Mouse (Mus musculus): ENCODE data around the gene Enpp5.

DNA sequence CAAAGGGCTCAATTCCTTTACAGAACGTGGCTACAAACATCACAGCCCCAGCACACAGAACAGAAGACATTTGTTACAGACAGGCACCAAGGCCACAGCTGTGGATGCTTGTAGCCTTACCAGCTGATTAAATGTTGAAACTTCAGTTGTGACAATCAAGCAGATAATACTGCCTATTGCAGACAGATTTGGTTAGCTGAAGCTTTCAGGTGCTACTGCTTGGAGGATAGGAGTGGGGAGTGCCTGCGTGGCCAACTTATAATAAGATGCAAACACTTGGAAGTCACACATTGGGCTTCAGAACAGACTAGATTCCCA lies 811 bp upstream of the Enpp5 start:
- TF ChIP-seq CTCF (IDR thresholded peaks at IDR 0.05; ENCODE audit: low read depth, low read length) (no peak), POLR2A (IDR thresholded peaks at IDR 0.05; ENCODE audit: borderline replicate concordance, low read depth, low read length) (no peak)

Data from bone marrow macrophage, adult 2 months (primary cell).